Mouse (Mus musculus) layer of hippocampus, adult 8-10 months (tissue): ENCODE data around the gene Arhgap35. TPM values are rescaled to one million over a fixed set of nuclear protein-coding genes. Genes with fewer than 3 reads are reported as not detected.

ENCODE experiments used
- DNase-seq, 2 experiments: peaks; one replicate each; pipeline ENCODE4 v3.0.0; 2022; ENCODE audit warnings: low spot score in 2 of 2
- total RNA-seq, 4 experiments: library from RNA; stranded (reverse); gene quantifications; 2 replicates each; pipeline ENCODE4 v1.2.4; 2022

The Arhgap35 gene
- total RNA-seq, 4 experiments from 2014 or later, result 115 to 133 (median 122) TPM

DNA sequence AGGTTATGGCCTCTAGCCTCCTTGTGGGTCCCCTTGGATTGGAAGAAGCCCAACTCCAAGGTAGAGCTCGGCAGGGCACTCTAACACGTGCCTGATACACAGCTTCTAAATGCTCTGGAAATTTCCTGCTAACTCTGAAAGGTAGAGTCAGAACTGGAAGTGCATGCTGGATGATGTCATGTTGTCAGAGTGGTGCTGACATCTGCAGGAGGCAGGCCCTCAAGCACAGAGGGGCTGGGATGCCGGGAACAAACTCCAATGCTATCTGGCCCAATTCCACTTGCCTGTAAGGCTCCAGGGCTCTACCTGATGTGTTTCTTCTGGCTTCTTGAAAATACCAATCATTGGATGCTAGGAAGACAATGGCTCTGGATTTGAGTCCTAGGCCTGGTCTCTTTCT, 89.3 kb downstream of the Arhgap35 start:
- DNase-seq, result no peak

DNA sequence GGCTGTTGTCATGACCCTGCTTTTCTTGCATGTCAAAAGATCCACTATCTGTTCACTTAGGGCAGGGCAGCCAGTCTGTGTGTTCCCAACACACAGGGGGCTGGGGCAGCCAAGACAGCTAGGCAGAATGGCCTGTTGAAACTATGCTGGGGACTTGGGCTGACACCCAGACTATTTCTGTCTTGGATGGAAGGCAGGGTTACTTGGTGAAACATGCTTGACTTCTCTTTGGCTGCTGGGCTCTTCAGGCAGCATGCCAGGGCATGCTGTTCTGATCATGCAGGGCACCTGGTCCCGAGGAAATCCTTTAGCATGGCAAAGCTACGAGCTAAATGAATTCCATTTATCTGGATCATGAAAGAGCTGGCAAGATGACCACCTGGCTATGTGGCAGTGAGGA, 90.5 kb downstream of the Arhgap35 start:
- no peak for DNase-seq

DNA sequence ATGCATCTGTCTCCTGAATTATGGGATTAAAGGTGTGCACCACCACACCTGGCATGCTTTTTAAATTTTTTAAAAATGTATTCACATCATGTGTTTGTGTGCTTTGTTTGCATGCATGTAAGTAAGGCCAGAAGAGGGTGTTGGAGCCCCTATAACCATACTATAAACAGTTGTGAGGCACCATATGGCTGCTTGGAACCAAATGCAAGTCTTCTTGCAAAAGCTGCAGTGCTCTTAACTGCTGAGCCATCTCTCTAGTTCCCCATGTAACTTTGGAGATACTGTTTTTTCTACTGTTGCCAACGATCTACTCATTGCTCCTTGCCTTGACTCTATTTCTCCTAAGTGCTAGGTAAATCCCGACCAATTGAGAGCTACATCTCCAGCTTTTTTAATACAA, 95.5 kb downstream of the Arhgap35 start:
- DNase-seq, result no peak

DNA sequence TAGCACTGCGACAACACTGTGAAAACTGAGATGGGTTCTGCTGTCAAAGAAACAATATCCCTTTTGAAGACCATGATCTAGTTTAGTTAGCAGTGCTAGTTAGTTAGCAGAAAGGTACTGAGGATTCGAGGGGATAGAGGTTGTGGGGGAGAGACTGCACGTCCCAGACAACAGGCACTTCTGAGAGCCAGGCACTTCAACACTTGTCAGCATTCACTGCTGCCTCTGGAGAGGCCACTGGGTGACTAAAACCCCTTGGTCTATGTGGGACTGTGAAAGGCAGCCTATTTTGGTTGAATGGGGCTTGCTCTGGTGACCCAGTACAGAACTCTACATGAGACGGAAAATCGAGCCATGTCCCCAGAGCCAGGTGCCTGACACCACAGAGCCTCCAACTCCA, 97.6 kb downstream of the Arhgap35 start:
- no peak for DNase-seq

DNA sequence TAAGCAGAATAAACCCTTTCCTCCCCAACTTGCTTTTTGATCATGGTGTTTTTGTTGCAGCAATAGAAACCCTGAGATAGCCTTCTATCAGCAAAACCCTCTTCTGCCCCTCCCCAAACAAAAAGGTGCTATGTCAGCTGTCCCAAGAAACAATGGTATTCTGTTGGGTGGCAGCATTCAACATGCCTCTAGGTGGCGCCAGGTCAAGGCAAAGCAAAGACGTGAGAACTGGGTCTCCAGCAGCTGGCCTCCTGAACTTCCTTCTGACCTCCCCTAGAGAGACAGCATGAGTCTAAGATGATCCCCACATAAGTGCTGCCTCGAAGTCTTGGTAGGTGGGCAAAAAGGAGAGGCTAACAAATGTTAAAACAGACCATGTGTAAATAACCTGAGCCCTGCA, 107.5 kb downstream of the Arhgap35 start:
- DNase-seq, result peak in 1 of 2 experiments; percentile 32

DNA sequence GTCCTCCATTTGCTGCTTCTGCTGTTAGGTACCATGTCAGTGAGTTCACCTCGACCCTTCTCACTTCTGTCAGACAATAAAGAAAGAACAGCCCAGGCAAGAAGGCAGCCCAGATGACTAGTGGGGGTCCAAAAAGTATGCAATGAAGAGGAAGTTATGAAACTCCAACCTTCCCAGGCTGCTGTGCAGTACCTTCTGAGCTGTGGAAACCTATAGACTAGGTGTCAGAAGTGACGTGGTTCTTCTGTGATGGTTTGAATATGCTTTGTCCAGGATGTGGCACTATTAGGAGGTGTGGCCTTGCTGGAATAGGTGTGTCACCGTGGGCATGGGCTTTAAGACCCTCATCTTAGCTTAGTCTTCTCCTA, 109.6 kb downstream of the Arhgap35 start:
- no peak for DNase-seq

DNA sequence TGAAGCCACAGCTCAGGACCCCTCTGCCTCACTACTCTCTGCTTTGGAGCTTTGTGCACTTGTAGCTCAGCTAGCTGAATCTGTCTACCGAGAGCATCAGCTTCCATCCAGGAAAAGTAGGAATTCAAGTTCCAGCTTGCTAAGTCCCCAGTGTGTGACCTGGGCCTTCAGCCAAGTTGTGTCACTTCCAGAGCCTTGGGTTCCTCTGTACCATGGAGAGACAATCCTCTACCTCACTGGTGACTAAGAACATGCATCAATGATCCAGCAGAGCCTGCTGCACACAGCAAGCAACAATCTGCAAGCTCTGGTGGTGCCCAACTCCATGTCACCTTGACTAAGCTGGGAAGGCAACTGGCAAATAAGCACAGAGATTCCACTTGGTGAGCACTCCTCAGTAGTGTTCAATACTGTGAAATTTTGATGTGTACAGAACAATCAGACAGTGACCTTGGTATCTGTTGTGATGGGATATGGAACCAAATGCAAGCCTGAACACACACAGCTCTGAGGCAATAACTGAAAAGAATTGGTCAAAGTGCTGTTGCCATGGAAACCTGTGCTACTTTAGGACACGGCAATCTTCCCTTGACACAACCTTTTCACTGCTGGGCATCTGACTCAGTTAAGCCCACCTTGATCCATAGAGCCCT, 110.1 kb downstream of the Arhgap35 start:
- DNase-seq, result no peak

DNA sequence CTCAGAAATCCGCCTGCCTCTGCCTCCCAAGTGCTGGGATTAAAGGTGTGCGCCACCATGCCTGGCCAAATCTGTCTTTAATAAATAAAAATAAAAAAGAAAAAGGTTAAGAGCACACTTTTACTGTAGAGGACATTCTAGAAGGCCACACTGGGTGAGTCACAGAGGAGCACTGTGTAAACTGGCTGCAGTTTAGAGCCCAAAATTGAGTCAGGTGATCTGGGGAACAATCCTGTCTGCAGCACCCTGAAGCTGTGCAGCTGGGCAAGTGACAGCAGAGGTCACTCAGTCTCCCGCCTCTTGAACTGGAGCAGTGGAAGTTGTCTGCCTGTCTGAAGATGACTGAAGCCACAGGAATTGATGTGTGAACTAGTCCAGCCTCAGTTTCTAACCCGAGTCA, 113.2 kb downstream of the Arhgap35 start:
- no peak for DNase-seq

DNA sequence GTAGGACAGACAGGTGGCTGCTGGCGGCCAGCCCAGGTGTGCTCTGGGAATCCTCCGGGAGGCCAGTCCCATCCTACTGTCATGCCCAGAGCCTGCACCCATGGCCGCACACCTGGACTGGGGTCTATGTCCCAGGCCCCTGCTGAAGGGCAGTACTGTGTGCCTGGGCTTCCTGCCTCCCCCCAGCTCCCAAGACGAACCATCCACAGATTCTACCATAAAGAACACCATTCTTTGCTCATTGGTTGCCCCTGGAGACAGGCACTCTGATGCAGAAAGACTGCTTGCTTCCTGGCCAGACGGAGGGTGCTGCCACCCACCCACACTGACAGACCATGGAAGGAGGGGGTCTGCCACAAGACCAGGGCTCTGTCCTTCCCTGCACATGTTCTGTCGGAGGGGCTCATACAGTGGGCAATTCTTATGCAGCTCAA, 115.1 kb downstream of the Arhgap35 start:
- DNase-seq, result no peak

DNA sequence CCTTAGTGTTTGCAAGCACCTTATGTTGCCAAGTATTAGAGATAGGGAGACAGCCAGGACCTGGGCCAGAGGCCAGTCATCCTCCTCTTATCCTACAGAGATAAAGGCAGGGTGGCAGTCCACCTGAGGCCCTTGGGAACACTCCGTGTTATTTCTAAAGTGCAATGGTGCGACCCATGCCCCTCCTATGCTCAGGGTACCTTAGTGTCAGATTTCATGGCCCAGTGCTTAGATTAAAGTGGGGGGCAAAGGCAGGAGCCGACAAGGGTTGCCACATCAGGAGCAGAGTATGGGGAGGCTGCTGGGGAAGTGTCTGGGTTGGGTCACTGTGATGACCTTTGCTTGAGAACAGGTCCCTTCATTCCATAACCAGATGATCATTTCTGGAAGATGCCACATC, 118.5 kb downstream of the Arhgap35 start:
- DNase-seq, result no peak

DNA sequence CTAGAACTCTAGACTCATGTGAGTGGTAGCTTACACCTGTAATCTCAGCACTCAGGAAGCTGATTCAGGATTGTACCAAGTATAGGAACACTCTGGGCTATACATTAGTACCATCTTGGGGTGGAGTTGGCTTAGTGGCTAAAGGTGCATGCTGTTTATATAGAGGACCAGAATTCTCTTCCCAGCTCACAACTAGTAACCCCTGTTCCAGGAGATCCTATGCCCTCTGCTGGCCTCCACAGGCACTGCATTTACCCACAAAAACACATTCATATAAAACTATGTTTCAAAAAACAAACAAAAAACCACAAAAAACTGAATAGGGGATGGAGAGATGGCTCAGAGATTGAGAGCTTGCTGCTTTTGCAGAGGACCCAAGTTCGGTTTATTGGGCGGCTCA, 121.4 kb downstream of the Arhgap35 start:
- peak in 1 of 2 experiments; percentile 46 for DNase-seq

DNA sequence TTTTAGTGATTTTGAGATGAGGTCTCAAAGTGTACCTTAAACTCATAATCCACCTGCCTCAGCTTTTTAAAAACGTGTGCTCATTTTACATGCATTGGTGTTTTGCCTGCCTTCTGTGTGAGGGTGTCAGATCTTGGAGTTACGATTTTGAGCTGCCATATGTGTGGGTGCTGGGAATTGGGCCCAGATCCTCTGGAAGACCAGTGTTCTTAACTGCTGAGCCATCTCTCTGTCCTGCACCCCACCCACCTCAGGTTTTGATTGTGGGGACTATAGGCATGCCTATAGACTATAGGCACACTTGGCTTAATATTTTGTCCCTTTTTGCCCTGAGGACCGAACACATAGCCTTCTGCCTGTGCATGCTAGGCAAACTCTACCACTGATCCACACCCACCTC, 122.6 kb downstream of the Arhgap35 start:
- DNase-seq, result no peak

DNA sequence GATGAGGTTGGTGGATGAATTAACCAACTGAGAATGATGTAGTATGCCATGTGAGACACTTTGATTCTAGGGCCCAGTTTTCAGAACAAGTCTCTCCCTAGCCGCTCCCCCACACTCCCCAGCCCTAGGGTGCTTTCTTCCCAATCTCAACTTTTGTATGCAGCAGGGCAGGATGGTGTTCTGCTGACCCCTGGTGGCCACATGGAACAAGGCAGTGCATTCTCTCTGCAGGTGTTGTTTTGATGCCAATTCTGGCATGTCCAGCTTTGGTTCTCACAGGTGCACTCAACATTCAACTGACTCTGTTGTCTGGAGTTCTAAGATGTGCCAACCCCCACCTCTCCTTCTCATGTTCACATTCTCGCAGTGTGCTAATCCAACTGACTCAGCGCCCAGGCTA, 123.0 kb downstream of the Arhgap35 start:
- DNase-seq, result peak in 1 of 2 experiments; percentile 65

DNA sequence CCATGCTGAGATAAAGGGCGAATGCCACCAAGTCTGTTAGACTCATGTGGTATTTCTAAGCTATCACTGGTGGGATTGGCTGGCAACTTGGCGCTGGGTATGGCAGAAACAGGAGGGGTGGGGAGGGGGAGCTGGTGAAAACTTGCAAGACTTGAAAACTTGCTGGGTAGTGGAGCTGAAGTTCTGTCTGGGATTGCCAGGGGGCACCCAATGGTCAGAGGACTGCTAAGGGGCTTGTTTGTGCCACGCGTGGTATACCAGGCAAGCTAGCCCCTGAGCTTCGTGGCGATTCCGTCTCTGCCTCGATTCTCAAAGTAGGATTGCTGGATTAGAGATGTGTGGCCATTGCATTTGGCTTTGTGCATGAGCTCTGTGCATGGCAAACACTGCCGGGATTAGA, 124.8 kb downstream of the Arhgap35 start:
- DNase-seq, result no peak

DNA sequence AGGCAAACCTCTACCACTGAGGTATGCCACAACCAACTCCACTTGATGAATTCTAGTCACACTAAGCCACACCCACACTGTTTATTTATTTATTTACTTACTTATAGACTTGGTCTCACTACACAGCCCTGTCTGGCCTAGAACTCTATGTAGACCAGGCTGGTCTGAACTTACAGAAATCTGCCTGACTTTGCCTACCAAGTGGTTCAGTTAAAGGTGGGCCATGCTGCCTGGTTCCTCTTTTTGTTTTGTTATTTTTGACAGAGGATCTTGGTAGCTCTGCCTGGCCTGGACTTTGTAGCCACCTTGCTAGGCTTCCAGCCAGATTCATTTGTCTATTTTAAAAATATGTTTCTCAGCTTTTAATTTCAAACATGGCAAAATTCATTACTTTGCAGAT, 126.0 kb downstream of the Arhgap35 start:
- no peak for DNase-seq

DNA sequence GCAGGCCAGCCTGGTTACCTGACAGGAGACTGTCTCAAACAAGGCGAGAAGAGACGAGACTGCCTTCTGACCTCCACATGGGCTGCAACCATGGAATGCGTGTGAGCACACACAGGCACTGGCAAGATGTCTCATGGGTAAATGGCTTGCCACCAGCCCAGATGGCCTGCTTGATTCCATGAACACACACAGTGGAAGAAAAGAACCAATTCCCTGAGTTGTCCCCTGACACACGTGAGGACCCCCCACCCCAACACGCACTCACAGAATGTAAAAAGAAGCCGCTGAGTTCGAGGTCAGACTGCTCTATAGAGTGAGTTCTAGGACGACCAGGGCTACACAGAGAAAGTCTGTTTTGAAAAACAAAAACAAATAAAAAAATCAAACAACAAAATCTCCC, 137.2 kb downstream of the Arhgap35 start, which contains the start of gene Npas1:
TSS of gene Npas1 (minus strand) at position 101 of the 400 bp plus-strand sequence.
- DNase-seq, result no peak

DNA sequence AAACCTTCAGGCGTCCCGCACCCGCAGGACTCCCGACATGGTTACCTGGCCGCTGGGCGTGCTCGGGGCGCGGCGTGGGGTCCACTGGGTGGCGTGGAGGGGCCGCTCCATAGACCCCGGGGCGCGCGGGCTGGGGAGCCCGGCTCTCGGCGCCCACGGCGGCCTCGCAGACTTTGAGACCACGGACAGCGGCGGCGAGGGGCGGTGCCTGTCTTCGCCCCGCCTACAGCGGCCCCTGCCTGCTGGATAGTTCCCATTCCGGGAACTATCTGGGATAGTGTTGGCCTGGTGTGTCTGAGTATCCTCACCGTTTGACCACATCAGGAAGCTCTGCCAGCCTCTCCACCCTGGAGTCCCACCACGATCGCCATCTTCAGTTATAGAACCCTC, 138.2 kb downstream of the Arhgap35 start:
- DNase-seq, result no peak

DNA sequence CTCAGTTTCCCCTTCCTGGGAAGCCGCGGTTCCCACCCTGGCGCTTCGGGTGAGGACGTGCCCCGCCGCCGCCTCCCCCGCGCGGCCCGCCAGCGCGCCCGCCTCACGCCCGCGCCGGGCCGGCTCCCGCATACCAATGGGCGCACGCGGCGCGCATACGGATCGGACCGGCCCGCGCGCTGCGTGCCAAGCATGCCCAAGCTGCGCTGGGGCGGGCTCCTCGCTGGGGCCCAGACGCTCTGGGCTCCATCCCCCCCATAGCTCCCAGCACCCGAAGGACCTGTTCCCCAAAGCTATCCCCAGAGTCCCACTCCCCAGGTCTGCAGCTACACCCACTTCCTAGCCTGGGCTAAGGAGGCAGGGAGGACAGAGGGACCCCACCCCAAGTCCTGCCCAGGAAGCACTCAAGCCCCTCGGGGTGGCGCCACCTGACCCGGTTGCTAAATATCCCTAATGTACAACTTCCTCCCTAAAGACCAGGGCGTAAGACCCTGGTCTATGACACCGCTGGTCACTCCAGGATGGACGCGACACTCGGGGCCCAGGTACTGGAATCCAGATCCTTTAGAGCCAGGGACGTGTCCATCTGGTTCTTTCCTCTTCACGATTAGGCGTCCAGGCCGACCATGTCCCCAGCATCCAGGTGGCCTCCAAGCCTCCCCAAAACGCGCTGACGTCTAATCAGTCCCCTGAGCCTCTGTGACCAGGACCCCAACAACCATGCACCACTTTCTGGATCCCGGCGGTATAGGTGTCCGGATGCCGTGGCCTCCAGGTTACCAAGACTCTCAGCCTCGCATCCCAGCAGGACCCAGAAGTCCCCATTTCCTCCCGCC, 138.8 kb downstream of the Arhgap35 start:
- no peak for DNase-seq

DNA sequence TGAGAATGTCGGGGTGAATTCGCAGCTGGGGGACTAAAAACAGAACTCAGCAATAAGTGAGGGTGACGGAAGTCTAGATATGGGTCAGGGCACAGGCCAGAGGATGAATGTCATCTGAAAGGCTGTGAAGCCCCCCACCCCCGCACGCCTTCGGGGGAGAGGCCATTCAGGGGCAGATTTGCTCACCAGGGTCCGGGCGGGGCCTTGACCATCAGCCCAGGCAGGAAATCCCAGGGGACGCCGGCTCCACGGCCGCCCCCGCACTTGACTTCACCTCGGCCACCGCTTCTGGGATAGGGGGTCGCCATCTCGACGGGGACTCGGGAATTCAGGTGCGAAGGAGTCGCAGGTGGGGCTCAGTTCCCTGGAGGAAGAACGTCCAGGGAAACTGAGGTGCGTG, 139.5 kb downstream of the Arhgap35 start:
- DNase-seq, result no peak

DNA sequence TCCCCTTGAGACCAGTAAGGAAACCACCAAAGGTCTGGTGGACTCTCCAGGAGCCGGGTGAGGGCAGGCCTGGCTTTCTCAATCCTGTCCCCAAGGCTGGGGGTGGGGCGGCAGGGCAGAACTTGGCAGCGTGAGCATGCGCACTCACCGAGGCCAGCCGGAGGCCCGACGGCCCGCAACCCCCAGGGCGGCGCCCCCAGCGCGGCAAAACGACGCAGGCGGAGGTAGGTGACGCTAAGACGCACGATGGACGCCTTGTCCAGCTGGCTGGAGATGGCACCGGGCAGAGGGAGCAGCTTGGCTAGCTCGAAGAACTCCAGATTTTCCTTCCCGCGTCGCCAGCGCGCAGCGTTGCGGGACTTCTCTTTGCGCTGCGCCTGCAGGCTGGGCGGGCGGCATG, 140.3 kb downstream of the Arhgap35 start:
- no peak for DNase-seq

DNA sequence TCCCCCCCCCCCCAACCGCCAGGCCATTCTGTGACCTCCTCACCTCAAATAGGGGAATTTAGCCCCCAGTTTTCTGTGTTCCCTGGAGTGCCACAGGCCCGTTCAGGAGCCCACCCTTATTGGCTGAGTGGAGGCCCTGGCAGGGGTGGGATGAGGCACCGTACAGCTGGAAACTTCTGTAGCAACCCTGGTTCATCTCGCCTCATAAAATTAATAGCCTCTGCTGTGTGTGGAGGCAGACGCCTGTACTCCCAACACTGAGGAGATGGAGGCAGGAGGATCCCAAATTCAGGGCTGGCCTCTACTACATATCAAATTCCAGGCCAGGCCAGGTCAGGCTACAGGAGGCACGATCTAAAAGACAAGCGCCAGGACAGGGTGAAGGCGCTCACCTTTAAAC, 140.9 kb downstream of the Arhgap35 start:
- no peak for DNase-seq

DNA sequence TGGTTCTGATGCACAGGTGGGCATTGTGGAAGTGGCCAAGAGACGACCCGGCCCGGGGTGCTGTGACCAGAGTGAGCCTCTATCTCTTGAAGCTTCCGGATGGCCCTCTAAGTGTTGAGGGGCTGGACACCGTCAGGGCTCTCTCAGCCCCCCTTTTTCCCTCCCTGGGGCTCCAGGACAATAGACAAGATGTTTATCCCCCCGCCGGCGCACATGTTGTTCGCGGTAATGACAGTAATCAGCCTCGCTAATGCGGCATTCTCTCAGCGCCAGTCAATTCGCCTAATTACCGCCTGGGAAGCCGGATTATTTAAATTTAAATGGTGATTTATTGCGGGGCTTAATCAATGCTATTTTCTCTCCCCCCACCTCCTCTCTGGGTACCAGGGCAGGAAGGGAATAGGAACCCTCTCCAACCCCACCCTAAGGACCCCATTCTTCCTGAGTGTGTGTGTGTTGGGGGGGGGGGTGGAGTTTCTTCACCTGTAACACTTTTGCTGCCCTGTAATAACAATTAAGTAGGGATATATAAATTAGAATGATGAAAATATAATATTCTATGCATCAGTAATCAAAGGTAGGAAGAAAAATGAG, 142.6 kb downstream of the Arhgap35 start:
- DNase-seq, result no peak

DNA sequence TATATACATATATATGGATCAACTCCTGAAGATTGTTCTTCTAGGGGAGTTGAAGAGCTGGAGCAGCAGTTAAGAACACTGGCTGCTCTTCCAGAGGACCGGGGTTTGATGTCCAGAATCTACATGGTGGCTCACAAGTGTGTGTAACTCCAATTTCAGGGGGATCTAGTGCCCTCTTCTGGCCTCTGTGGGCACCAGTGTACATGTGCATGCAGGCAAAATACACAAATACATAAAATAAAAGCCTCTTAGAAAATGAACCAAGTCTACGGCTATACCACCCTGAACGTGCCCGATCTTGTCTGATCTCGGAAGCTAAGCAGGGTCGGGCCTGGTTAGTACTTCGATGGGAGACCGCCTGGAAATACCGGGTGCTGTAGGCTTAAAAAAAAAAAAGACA, 143.2 kb downstream of the Arhgap35 start:
- no peak for DNase-seq
